Mouse (Mus musculus) granulocyte monocyte progenitor cell, adult 5-6 weeks (primary cell): Measurements from ENCODE around the gene Mllt10. TPM values are rescaled to one million over a fixed set of nuclear protein-coding genes. Genes with fewer than 3 reads are reported as not detected.

Source experiments
- ATAC-seq: replicated peaks from 2 replicates; pipeline ENCODE4 v1.8.0; 2016; ENCODE audit warnings: mild to moderate bottlenecking, moderate TSS enrichment, inconsistent platforms; ENCODE audit not compliant: poor library complexity, severe bottlenecking
- total RNA-seq, 2 experiments: library from RNA; stranded (forward) in 1 of 2; stranded (reverse) in 1 of 2; fragments of 200-712, 200-1000 nt in 1 of 2; fragments of >200 nt in 1 of 2; fragmentation: Nextera tagmentation in 1 of 2; gene quantifications; 2 replicates each; pipeline ENCODE4 v1.2.3; 2014 to 2017

Gene Mllt10
- total RNA-seq, 2 experiments from 2014 or later, result 65.0 to 76.1 TPM

- ATAC-seq, result no peak
Measured at GRCm38 (mm10) chr2:18050018-18050417, 5.0 kb upstream of the Mllt10 start.

GRCm38 (mm10) chr2:18050541-18050985, 4.5 kb upstream of the Mllt10 start:
- ATAC-seq, result 0 out of 2 replicates have a peak, but pooled peaks have one; percentile 21

DNA sequence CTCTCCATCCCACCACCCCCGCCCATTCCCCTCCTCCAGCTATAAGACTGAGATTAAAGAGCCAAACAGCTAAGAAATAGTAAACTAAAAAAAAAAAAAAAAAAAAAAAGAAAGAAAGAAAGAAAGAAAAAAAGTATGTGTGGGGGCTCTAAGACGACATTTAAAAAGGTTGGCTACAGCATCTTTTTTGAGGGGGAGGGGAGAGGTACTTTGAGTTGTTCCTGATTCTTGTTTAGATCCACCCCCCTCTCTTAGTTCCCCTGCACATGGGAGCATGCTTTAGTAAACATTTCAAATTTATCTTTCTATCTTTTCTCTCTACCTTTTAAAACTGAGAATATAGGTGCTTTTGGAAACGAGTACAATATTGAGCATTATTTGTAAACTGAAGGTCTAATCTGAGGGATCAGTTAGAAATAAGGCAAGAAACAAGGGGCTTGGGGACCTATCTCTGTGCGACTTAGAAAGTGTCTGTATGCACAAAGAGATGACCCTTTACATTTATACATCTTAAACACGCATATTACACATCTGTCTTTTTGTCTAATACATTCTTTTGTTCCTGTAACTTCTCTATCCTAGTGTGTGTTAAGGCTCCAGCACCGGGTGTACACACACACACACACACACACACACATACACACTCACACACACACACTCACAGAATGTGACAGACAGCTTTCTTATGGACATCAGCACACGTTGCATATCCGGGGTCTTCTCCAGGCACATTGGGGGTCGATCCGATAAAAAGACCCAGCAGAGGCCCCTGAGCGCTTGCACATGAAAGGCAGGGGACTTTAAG, 3.8 kb upstream of the Mllt10 start:
- no peak for ATAC-seq

GRCm38 (mm10) chr2:18051831-18052170, 3.2 kb upstream of the Mllt10 start:
- no peak for ATAC-seq

GRCm38 (mm10) chr2:18052581-18052980, 2.5 kb upstream of the Mllt10 start:
- no peak for ATAC-seq

DNA sequence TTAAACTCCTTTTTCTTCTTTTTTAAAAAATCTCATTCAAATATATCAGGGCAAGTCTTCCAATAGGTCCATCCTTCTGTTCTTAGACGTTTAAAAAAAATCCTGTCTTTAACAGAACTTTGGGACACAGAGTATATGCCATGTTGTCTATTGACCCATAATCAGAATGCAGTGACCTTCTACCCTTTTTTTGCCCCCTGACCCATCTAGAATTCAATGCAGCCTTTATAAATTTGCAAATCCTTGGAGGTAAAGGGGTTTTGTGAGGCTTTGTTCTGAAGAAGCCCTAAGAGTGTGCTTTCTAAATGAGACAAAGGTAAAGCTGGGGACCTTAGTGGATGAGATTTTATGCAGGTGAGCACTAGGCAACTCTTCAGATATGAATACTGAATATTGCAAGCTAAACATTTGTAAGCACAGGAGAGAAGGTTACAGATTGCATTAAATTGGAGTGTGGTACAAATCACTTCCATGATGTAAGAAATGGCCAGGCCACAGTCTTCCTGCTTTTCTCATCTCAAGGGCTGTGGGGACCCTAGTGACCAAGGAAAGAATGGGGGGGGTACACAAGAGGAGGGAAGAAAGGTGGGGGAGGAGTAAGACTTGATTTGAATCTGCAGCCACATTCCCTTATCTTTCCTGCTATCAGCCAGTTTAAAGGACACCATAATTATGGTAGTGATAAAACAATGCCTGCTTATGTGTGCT, 1.6 kb upstream of the Mllt10 start:
- no peak for ATAC-seq

DNA sequence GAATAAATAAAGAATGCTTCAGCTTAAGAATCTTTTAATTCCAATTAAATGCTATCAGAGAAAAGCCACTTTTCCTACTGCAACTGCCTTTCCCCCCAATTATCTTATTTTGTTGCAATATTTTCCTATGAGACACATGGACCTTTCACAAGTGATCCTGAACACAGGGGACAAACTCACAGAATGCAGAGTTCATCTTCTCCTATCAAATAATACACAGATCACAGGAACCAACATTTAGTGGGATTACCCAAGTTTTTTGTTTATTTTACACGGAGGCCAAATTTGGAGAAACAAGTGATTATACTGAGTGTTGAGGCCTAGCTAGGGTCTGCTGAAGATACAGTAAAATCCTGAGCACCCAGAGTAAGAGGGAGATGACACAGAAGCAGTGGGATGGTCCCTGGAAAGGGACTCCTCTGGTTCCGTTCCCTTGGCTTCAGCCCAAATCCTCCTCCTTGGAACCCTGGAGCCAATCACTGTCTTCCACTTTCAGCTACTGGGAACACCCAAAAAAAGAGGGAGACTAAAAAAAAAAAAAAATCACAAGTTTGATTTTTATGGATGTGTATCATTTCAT, 996 bp upstream of the Mllt10 start:
- ATAC-seq, result no peak

- ATAC-seq, result peak; percentile 76
Measured at GRCm38 (mm10) chr2:18055929-18056785, 1.1 kb downstream of the Mllt10 start.

GRCm38 (mm10) chr2:18056786-18057255, 1.8 kb downstream of the Mllt10 start:
- peak; percentile 84 for ATAC-seq

GRCm38 (mm10) chr2:18057336-18058145, 2.5 kb downstream of the Mllt10 start:
- peak; percentile 36 for ATAC-seq

- no peak for ATAC-seq
Measured at GRCm38 (mm10) chr2:18058146-18058708, 3.2 kb downstream of the Mllt10 start.

GRCm38 (mm10) chr2:18059063-18059462, 4.0 kb downstream of the Mllt10 start:
- ATAC-seq, result no peak

DNA sequence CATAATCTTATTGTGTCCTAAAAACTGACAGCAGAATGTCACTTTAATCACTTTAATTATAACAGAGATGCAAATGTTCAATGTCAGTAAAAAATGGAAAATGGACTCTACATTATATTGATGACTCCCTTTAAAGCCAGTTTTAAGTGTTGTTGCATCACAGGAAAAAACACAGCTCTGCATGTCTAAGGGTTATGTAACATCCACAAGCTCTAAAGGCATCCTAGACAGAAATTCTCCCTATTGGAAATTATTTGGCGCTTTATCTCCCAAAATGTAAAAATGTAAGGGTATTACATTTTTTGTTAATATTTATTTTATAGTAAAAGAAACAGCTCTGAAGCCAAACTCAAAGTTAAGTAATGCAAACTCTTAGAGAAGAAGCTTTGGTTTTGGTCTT, 4.9 kb downstream of the Mllt10 start:
- ATAC-seq, result no peak

DNA sequence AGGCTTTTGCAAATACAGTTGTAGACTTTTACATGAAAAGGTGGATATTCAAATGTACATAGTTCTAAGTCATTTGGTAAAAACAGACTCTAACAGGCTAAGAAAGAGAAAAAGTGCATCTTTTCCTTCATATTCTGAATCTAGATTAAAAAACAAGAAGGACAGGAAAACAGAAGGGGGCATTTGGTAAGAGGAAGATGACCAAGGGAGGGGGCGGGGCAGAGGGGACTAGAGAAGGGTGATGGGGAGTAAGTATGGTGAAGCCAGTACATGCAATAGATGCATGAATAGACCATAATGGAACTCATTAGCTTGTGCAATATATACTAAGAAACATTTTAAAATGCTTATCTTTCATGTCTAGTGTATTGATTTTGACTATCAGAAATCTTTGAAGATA, 5.4 kb downstream of the Mllt10 start:
- ATAC-seq, result no peak

DNA sequence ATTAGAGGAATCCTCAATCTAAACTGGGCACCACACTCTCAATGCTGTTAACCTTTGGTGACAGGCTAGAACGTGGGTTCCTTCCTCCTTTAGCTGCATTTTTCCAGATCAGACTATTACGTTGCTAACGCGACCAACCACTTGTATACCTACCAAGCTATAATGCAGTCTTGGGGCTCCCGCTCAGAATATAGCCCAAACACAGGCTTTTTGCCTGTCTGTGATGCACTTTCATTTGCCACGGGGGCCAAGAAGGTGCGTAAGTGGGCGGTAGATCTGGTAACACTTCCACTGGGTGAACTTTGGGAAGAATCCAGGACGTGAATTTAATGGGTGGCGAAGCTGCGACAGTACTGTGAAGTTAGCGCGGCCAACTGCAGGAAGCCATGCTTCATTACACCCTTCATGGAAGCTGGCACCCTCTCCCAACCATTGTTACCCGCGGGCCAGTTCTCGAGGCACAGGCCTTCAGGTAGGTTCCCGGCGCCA, 8.8 kb downstream of the Mllt10 start:
- peak; percentile 39 for ATAC-seq

- ATAC-seq, result peak; percentile 76
Measured at GRCm38 (mm10) chr2:18064356-18064858, 9.4 kb downstream of the Mllt10 start.

- ATAC-seq, result peak; percentile 48
Measured at GRCm38 (mm10) chr2:18064941-18065707, 10.1 kb downstream of the Mllt10 start.

DNA sequence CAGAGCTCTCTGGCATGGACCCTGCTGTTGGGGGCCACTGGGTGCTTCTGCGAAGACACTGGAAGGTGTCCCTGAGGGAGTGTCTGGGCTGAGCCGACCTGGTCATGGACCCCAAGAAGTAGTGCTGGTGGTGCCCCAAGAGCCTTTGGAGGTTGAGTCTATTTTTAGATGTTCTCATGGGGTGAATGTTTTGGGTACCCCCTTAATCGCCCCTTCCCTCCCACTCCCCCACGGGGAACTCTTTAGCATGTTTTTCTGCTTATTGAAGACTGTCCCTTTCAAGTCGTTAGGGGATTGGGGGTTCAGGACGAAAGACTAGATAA, 10.6 kb downstream of the Mllt10 start:
- ATAC-seq, result no peak
